Mouse (Mus musculus): Measurements from ENCODE around the gene Ajap1. TPM values are rescaled to one million over a fixed set of nuclear protein-coding genes. Genes with fewer than 3 reads are reported as not detected.

Ajap1 gene
- polyA plus RNA-seq, 1 experiment from 2014 or later = 0.58 TPM

DNA sequence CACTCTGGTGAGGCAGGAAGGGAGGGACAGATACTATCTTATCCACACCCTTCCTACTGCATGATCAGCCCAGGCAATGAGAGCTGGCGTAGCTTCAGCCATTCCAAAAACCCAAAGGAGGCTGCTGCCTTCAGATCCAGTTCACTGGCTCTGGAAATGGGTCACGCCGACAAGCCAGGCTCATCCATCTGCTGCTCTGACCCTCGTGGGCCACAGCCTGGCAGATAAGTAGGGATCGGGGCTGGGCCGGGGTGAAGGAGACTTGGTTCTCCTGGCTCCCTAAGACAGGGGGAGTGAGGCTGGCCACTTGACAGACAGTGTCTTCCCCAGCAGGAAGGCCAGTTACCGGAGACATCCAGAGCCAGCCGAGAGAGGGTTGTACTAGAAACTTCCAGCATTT is 84.2 kb downstream of the Ajap1 start:
- ATAC-seq (replicated peaks; ENCODE audit: low FRiP score) (no peak), DNase-seq (ENCODE audit: low spot score) (no peak)
- H3K4me2 ChIP-seq = no peak overlapping the region
- 75% methylated on average over 8 of the region's 8 CpGs for WGBS
- H3K4me3 ChIP-seq (ENCODE audit: low read depth, low read length) = no peak overlapping the region
- H3K9me3 ChIP-seq (ENCODE audit: control insufficient read depth, low read length) = no peaks in the 10 kb centered on the region
- H3K27me3 ChIP-seq (replicated peaks; ENCODE audit: control insufficient read depth, insufficient read depth, low read length) = no peaks in the 10 kb centered on the region
- H3K4me1 ChIP-seq (replicated peaks; ENCODE audit: control insufficient read depth, insufficient read depth, low read length) = no peaks in the 10 kb centered on the region
- H3K27ac ChIP-seq (ENCODE audit: low read depth, low read length) = no peak overlapping the region
- no peaks in the 10 kb centered on the region for H3K36me3 ChIP-seq (ENCODE audit: control insufficient read depth, insufficient read depth, low read length)
- H3K9ac ChIP-seq (ENCODE audit: low read depth, low read length) = no peak overlapping the region

DNA sequence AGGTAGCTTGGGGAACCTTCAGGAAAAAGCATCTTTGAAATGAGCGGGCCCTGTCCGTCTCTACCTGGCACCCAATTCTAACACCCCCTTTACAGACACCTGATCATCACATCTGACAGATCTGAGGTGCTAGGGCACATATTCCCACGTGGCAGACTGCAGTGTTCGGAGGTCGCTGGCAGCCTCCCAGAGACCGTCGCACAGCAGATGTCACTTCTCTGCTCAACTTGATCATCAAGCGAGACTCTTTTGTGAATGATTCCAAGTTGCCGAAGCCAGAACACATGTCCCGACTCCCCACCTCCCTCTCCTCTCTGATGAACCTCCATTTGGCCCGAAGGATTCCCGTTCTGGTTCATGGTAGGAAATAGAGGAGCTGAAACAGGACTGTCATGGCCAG is 95.1 kb downstream of the Ajap1 start:
- Histone ChIP-seq H3K4me1 (replicated peaks; ENCODE audit: control insufficient read depth, insufficient read depth, low read length) (no peaks in the 10 kb centered on the region), H3K27ac (ENCODE audit: low read depth, low read length) (no peak overlapping the region), H3K4me2 (no peak overlapping the region), H3K27me3 (replicated peaks; ENCODE audit: control insufficient read depth, insufficient read depth, low read length) (no peaks in the 10 kb centered on the region), H3K9ac (ENCODE audit: low read depth, low read length) (no peak overlapping the region), H3K4me3 (ENCODE audit: low read depth, low read length) (no peak overlapping the region), H3K36me3 (ENCODE audit: control insufficient read depth, insufficient read depth, low read length) (no peaks in the 10 kb centered on the region), H3K9me3 (ENCODE audit: control insufficient read depth, low read length) (no peaks in the 10 kb centered on the region)
- ATAC-seq (replicated peaks; ENCODE audit: low FRiP score) = no peak
- no peak for DNase-seq (ENCODE audit: low spot score)
- 80% methylated on average over 12 of the region's 12 CpGs for WGBS

DNA sequence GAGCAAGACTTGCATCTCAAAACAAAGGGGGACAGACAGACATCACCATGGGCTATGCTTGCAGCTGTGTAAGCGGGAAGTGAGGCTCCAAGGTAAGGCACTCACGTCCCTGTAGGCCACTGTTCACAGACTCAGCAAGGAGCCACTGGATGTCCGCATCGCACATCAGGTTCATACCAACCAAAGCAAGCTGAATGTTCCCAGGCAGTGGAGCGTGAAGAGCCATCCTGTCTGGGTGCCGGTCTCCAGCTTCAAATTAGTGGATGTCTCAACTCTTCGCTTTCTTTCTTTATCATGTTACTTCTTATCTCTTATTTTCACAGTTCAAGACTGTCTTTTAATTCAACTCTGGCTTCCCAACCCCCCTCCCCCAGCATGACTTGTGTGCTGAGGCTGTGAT is 101.2 kb downstream of the Ajap1 start:
- ATAC-seq (replicated peaks; ENCODE audit: low FRiP score) (no peak), DNase-seq (ENCODE audit: low spot score) (no peak)
- no peaks in the 10 kb centered on the region for H3K9me3 ChIP-seq (ENCODE audit: control insufficient read depth, low read length)
- H3K27ac ChIP-seq (ENCODE audit: low read depth, low read length) = no peak overlapping the region
- no peak overlapping the region for H3K4me3 ChIP-seq (ENCODE audit: low read depth, low read length)
- no peaks in the 10 kb centered on the region for H3K27me3 ChIP-seq (replicated peaks; ENCODE audit: control insufficient read depth, insufficient read depth, low read length)
- no peaks in the 10 kb centered on the region for H3K36me3 ChIP-seq (ENCODE audit: control insufficient read depth, insufficient read depth, low read length)
- H3K4me1 ChIP-seq (replicated peaks; ENCODE audit: control insufficient read depth, insufficient read depth, low read length) = no peaks in the 10 kb centered on the region
- H3K9ac ChIP-seq (ENCODE audit: low read depth, low read length) = no peak overlapping the region
- 55% methylated on average over 7 of the region's 7 CpGs for WGBS
- H3K4me2 ChIP-seq = no peak overlapping the region

- DNase-seq (ENCODE audit: low spot score) (no peak), ATAC-seq (replicated peaks; ENCODE audit: low FRiP score) (no peak)
- no peak overlapping the region for H3K27ac ChIP-seq (ENCODE audit: low read depth, low read length)
- H3K9me3 ChIP-seq (ENCODE audit: control insufficient read depth, low read length) = no peaks in the 10 kb centered on the region
- no peak overlapping the region for H3K9ac ChIP-seq (ENCODE audit: low read depth, low read length)
- 83% methylated on average over 10 of the region's 10 CpGs for WGBS
- no peak overlapping the region for H3K4me3 ChIP-seq (ENCODE audit: low read depth, low read length)
- no peaks in the 10 kb centered on the region for H3K36me3 ChIP-seq (ENCODE audit: control insufficient read depth, insufficient read depth, low read length)
- no peak overlapping the region for H3K4me2 ChIP-seq
- H3K4me1 ChIP-seq (replicated peaks; ENCODE audit: control insufficient read depth, insufficient read depth, low read length) = no peaks in the 10 kb centered on the region
- H3K27me3 ChIP-seq (replicated peaks; ENCODE audit: control insufficient read depth, insufficient read depth, low read length) = no peaks in the 10 kb centered on the region
These were observed 101.7 kb downstream of the Ajap1 start for GRCm38 (mm10) chr4:153380885-153381284.

- Histone ChIP-seq H3K4me1 (replicated peaks; ENCODE audit: control insufficient read depth, insufficient read depth, low read length) (no peaks in the 10 kb centered on the region), H3K27ac (ENCODE audit: low read depth, low read length) (no peak overlapping the region), H3K9me3 (ENCODE audit: control insufficient read depth, low read length) (no peaks in the 10 kb centered on the region), H3K4me3 (ENCODE audit: low read depth, low read length) (no peak overlapping the region), H3K36me3 (ENCODE audit: control insufficient read depth, insufficient read depth, low read length) (no peaks in the 10 kb centered on the region), H3K27me3 (replicated peaks; ENCODE audit: control insufficient read depth, insufficient read depth, low read length) (no peaks in the 10 kb centered on the region), H3K4me2 (no peak overlapping the region), H3K9ac (ENCODE audit: low read depth, low read length) (no peak overlapping the region)
- no peak for DNase-seq (ENCODE audit: low spot score)
- 15% methylated on average over 6 of the region's 6 CpGs for WGBS
- no peak for ATAC-seq (replicated peaks; ENCODE audit: low FRiP score)
These were observed 104.6 kb downstream of the Ajap1 start for GRCm38 (mm10) chr4:153377981-153378380.

GRCm38 (mm10) chr4:153374233-153374632 is 108.4 kb downstream of the Ajap1 start:
- H3K4me1 ChIP-seq (replicated peaks; ENCODE audit: control insufficient read depth, insufficient read depth, low read length) = no peaks in the 10 kb centered on the region
- ATAC-seq (replicated peaks; ENCODE audit: low FRiP score) = no peak
- H3K9ac ChIP-seq (ENCODE audit: low read depth, low read length) = no peak overlapping the region
- no peak overlapping the region for H3K4me3 ChIP-seq (ENCODE audit: low read depth, low read length)
- no peak for DNase-seq (ENCODE audit: low spot score)
- 80% methylated on average over 6 of the region's 6 CpGs for WGBS
- H3K27ac ChIP-seq (ENCODE audit: low read depth, low read length) = no peak overlapping the region
- H3K36me3 ChIP-seq (ENCODE audit: control insufficient read depth, insufficient read depth, low read length) = no peaks in the 10 kb centered on the region
- no peaks in the 10 kb centered on the region for H3K27me3 ChIP-seq (replicated peaks; ENCODE audit: control insufficient read depth, insufficient read depth, low read length)
- H3K4me2 ChIP-seq = no peak overlapping the region
- H3K9me3 ChIP-seq (ENCODE audit: control insufficient read depth, low read length) = no peaks in the 10 kb centered on the region

- Histone ChIP-seq H3K4me3 (ENCODE audit: low read depth, low read length) (no peak overlapping the region), H3K4me1 (replicated peaks; ENCODE audit: control insufficient read depth, insufficient read depth, low read length) (no peaks in the 10 kb centered on the region), H3K27ac (ENCODE audit: low read depth, low read length) (no peak overlapping the region), H3K4me2 (no peak overlapping the region), H3K9me3 (ENCODE audit: control insufficient read depth, low read length) (no peaks in the 10 kb centered on the region), H3K36me3 (ENCODE audit: control insufficient read depth, insufficient read depth, low read length) (no peaks in the 10 kb centered on the region), H3K27me3 (replicated peaks; ENCODE audit: control insufficient read depth, insufficient read depth, low read length) (no peaks in the 10 kb centered on the region), H3K9ac (ENCODE audit: low read depth, low read length) (no peak overlapping the region)
- WGBS = 83% methylated on average over 14 of the region's 14 CpGs
- no peak for DNase-seq (ENCODE audit: low spot score)
- no peak for ATAC-seq (replicated peaks; ENCODE audit: low FRiP score)
These were observed 109.5 kb downstream of the Ajap1 start for GRCm38 (mm10) chr4:153373125-153373524.

DNA sequence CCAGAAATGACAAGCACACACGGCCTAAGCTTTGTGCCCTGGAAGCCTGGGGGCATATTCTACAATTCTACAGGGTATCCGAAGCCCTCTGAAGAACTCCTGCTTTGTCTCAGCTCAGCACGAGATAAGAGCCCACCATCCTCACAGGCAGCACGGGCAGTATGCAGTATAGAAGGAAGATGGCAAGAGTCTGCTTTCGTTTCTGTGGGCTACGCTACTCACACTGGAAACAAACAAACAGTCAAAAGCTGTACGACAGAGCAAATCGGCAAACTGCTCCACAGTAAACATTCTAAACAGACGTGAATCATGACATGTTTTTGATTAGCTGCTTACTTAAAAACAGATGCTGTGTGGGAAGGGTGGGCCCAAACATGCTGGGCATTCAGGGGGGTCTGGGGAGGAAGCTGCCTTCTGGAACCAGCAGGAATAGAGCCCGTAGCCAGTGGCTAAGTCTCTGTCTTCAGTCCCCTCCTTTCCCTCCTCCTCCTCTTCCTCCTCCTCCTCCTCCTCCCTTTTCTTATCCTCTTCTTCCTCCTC is 113.9 kb downstream of the Ajap1 start:
- Histone ChIP-seq H3K9ac (ENCODE audit: low read depth, low read length) (no peak overlapping the region), H3K27ac (ENCODE audit: low read depth, low read length) (no peak overlapping the region), H3K9me3 (ENCODE audit: control insufficient read depth, low read length) (no peaks in the 10 kb centered on the region), H3K4me2 (no peak overlapping the region), H3K36me3 (ENCODE audit: control insufficient read depth, insufficient read depth, low read length) (no peaks in the 10 kb centered on the region), H3K27me3 (replicated peaks; ENCODE audit: control insufficient read depth, insufficient read depth, low read length) (no peaks in the 10 kb centered on the region), H3K4me3 (ENCODE audit: low read depth, low read length) (no peak overlapping the region), H3K4me1 (replicated peaks; ENCODE audit: control insufficient read depth, insufficient read depth, low read length) (no peaks in the 10 kb centered on the region)
- ATAC-seq (replicated peaks; ENCODE audit: low FRiP score) = no peak
- WGBS = 59% methylated on average over 10 of the region's 10 CpGs
- DNase-seq (ENCODE audit: low spot score) = no peak

- Histone ChIP-seq H3K9ac (ENCODE audit: low read depth, low read length) (no peak overlapping the region), H3K27ac (ENCODE audit: low read depth, low read length) (no peak overlapping the region), H3K9me3 (ENCODE audit: control insufficient read depth, low read length) (no peaks in the 10 kb centered on the region), H3K4me1 (replicated peaks; ENCODE audit: control insufficient read depth, insufficient read depth, low read length) (no peaks in the 10 kb centered on the region), H3K27me3 (replicated peaks; ENCODE audit: control insufficient read depth, insufficient read depth, low read length) (no peaks in the 10 kb centered on the region), H3K36me3 (ENCODE audit: control insufficient read depth, insufficient read depth, low read length) (no peaks in the 10 kb centered on the region), H3K4me3 (ENCODE audit: low read depth, low read length) (no peak overlapping the region), H3K4me2 (no peak overlapping the region)
- DNase-seq (ENCODE audit: low spot score) = no peak
- ATAC-seq (replicated peaks; ENCODE audit: low FRiP score) = no peak
- WGBS = 53% methylated on average over 13 of the region's 13 CpGs
These were observed 121.6 kb downstream of the Ajap1 start for GRCm38 (mm10) chr4:153360868-153361545.
